Mouse (Mus musculus): ENCODE measurements at regions not wholly inside any gene's neighbourhood (a gene's known extent, or its start where the extent isn't known, plus 50 kb on each side); places are given as distances from the start of the nearest gene placed in this dataset.

DNA sequence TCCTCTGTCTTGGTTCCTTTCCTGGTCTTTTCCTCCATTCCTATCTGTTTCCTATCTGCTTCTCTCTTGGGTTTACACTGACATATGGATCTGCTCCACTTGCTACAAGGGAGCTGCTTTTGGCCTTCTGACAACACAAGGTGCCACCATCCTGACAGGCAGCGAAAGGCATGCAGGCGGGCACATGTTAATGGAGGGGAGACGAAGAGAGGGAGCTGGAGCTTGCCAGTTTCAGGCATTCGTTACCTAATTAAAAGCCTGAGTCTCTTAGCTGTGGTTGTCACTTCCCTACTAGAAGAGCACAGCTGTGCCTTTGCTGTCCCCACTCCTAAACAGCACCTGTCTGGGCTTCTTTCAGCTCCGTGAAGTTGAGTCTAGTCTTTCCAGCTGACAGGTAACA is 711.5 kb upstream of the Kirrel3 start:
- peak; percentile 8 for DNase-seq (ENCODE audit: low read depth, low spot score)

DNA sequence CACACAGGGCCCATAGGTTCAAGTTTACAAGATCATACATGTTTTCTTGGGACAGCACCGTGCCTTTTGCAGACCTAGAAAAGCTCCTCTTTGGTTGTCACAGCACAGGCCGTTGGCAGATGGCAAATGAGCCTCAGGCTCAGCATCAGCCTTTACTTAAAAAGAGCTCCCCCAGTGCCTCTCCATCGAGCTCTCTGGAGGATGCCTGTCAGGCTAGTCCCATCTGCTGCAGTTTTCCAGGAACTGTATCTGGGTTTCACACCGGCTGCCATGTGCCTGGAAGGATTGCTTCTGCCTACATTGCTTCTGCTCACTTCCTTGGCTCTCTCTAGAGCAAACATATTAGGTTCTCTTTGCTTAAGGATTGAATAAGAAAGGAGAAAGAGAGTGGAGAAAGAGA is 695.1 kb upstream of the Kirrel3 start:
- DNase-seq (ENCODE audit: low read depth, low spot score): peak; percentile 20

GRCm38 (mm10) chr9:33800250-33800649 is 685.4 kb upstream of the Kirrel3 start:
- DNase-seq (ENCODE audit: low read depth, low spot score): no peak

DNA sequence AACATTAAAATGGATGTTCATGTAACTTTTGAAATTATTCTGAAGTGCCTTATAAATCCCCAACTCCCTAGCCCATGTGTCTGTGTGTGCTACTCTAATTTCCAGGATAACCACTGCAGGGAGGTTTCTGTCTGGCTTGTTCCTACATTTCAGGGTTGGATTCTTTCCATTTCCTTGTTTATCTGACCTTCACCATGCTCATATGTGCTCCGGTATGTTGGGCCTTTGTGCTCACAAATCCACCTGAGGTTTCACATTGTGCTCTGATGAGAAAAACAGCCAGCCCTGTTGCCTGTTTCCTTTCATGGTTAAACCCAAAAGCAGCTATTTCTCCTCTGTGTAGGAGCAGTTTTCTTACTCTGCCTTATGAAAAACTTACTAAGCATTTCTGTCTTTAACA is 684.9 kb upstream of the Kirrel3 start:
- no peak for DNase-seq (ENCODE audit: low read depth, low spot score)

- no peak for DNase-seq (ENCODE audit: low read depth, low spot score)
Observed at GRCm38 (mm10) chr9:33814739-33815368, 670.8 kb upstream of the Kirrel3 start.

- DNase-seq (ENCODE audit: low read depth, low spot score): peak; percentile 79
Observed at GRCm38 (mm10) chr9:33822574-33823394, 662.9 kb upstream of the Kirrel3 start.

- DNase-seq (ENCODE audit: low read depth, low spot score): no peak
Observed at GRCm38 (mm10) chr9:33826116-33826515, 659.6 kb upstream of the Kirrel3 start.

GRCm38 (mm10) chr9:33827409-33827808 is 658.3 kb upstream of the Kirrel3 start:
- no peak for DNase-seq (ENCODE audit: low read depth, low spot score)

- no peak for DNase-seq (ENCODE audit: low read depth, low spot score)
Observed at GRCm38 (mm10) chr9:33837666-33838380, 647.9 kb upstream of the Kirrel3 start.

GRCm38 (mm10) chr9:33849623-33850022 is 636.1 kb upstream of the Kirrel3 start:
- DNase-seq (ENCODE audit: low read depth, low spot score): no peak

DNA sequence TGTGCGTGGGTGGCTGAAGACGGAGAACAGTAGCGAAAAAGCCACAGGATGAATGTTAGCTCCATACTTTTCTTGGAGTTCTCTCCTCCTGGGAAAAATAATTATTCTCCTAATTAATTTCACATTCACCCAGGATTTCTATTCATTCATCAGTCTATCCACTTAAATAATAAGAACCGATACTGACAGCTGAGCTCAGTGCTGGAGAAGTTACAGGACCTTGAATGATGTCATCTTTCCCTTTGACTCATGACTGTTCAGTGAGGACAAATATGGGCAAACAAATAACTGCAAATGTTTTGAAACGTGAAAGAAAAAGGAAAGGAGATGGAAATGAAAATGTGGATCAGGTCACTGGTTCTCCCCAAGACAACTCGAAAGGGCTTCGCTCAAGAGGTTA is 635.7 kb upstream of the Kirrel3 start:
- DNase-seq (ENCODE audit: low read depth, low spot score): no peak

DNA sequence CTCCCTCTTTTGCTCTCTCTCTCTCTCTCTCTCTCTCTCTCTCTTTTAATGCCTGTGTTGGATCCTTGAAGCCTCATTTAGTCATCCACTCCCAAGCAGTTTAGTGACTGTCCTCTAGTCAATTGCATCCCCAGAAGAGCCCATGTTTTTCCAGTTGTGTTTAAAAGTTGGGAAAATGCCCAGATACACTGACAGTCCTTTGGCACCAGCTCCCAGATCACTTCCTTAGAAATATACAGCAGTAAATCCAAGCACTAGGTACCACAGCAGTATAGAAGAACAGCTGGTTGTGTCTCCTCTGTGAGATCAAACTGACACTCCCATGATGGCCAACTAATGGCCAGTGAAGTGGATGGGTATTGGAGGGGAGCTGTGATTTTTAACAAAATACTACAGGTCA is 634.7 kb upstream of the Kirrel3 start:
- no peak for DNase-seq (ENCODE audit: low read depth, low spot score)

GRCm38 (mm10) chr9:33856169-33856568 is 629.5 kb upstream of the Kirrel3 start:
- DNase-seq (ENCODE audit: low read depth, low spot score): no peak

DNA sequence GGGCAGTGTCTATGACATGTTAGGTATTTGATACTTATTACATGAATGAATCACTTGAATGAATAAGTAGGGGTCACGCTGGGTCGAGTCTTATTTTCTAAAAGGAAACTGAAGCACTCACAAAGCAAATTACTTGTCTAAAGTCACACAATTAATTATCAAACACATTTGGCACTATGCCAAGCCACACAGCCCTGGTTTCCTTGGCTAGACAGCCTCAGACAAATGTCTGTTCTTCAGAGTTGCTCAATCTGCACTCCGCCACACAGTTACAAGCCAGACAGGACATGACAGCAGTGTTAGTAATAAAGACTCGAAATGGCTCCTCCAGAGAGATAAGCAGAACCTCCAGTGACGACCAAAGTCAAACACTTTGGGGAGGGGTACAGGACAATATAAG is 627.2 kb upstream of the Kirrel3 start:
- no peak for DNase-seq (ENCODE audit: low read depth, low spot score)

DNA sequence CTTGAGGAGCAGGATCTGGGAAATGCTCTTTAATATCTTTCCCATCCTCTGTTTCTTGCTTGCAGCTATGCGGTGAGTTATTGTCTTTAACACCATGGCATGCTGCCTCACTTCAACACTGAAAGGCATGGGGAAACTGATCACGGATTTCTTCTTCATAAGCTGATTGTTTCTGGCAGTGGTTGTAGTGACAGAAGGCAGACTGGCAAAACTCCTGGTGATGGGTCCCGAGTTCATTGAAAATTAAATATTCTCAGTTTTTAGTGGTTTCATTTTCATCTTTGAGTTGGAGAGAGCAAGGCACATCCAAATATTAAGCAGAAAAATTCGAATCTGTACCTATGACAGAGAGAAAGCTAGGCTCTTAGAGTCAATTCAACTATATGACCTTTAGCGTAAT is 617.0 kb upstream of the Kirrel3 start:
- DNase-seq (ENCODE audit: low read depth, low spot score): no peak

GRCm38 (mm10) chr9:33887279-33887678 is 598.4 kb upstream of the Kirrel3 start:
- DNase-seq (ENCODE audit: low read depth, low spot score): no peak

- DNase-seq (ENCODE audit: low read depth, low spot score): no peak
Observed at GRCm38 (mm10) chr9:33892001-33892400, 593.7 kb upstream of the Kirrel3 start.

DNA sequence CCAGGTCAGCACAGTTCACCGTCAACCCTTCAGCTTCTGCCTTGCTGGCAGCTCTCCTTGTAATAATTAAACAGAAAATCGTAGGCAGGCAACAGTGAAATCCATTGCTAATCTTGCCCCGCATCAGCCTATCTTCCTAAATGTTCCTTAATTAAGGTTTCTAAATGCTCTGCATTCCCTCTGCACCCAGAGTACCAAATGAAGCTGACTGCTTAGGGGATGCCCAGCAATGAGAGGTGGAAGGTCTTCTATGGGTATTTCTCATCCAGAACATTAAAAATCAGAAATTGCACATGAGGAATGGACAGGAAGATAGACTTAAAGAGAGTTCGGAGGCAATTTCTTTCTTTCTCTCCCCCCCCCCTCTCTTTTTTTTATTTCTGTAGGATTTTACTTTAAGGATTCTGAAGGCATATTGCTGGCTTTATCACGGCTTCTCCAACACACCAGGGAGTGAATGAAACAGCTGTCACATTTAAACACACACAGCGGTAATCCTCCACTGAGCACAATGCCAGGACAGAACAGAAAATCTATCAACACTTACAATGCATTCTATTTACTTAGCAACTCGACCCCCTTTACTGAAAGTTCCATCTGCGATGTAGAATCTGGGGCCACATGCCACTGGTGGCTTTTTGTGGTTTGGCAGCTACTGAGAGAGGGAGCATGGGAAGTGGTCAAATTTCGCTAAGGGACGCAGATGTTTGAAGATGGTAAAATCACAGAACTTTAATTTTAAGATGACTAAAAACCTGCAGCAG is 584.2 kb upstream of the Kirrel3 start:
- DNase-seq (ENCODE audit: low read depth, low spot score): no peak

GRCm38 (mm10) chr9:33903991-33904570 is 581.6 kb upstream of the Kirrel3 start:
- DNase-seq (ENCODE audit: low read depth, low spot score): no peak

- DNase-seq (ENCODE audit: low read depth, low spot score): no peak
Observed at GRCm38 (mm10) chr9:33914919-33915318, 570.8 kb upstream of the Kirrel3 start.

DNA sequence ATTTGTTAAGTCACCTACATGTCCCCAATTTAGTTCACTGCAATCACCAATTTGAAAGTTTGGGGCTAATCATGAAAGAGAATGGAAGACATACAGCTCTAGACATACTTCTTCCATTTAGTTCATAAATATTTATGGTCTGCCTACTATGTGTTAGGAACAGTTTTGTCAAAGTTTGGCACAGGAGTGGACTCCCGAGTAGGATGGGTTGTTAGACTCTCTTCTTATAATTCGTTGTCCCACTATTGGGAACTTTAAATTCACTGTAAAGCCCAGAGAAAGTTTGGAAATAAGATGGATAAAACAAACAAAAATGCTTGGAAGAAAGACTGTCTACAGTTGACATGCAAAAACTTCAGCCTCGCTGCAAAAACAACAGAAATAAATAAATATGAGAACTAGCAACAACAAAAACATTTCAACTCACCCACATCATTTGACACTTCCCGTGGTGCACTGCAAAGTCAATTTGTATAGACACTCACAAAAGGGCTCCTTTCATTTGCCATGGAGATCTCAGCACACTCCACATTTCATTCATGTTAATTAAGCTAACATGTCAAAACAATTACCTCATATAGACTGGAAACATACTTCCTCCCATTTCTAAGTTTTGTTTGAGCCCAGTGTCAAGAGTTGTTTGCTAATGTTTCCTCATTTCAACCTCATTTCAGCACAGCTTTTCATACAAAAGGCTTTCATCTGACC is 570.2 kb upstream of the Kirrel3 start:
- no peak for DNase-seq (ENCODE audit: low read depth, low spot score)
